ENCODE assay signal across 18 mouse cellular contexts in the genomic region with DNA sequence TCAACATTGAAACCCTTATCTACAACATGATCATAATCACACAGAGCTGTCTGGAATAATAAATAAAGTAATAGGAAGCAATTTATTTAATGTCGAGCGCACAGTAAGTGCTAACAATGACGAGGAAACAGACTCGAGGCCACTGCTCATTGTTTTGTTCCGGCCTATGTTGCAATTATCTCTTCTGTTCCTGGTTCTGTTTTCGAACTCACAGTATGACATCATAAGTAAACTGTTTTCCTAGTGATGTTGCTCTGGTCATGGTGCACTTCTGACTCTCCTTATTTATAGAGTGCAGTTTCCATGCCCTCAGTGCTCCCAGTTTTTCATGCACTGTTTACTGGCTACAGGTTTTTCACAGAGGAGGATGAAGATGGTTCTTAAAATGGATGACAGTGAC.
"Had no signal": no experiment of that assay in that cellular context is flagged by ENCODE, and none has a peak within 500 bp of the region (broad histone marks: within the 10 kb centered on the region; RNA-seq: fewer than 3 reads in every experiment).

No protein-coding gene starts in this region.

- H3K4me1 ChIP-seq: limb, embryonic 10.5 days; limb, embryonic 13.5 days; lung, embryonic 15.5 days; midbrain, embryonic 10.5 days; midbrain, embryonic 13.5 days had no signal

- ATAC-seq: inflammation-experienced regulatory T-cells, adult 6 months; intestine, embryonic 16.5 days; liver, postnatal 0 days; midbrain, embryonic 13.5 days had no signal

- DNase-seq: kidney, adult 18-20 months; kidney, adult 9 months; kidney, postnatal 14 days; kidney, postnatal 4 days; liver; liver, postnatal 0 days; lung, postnatal 14 days; thymus, adult 2 months; thymus, postnatal 14 days; thymus, postnatal 4 days had no signal

- H3K9me3 ChIP-seq: limb, embryonic 10.5 days; limb, embryonic 13.5 days; lung, embryonic 15.5 days; midbrain, embryonic 10.5 days; midbrain, embryonic 13.5 days had no signal

- H3K27ac ChIP-seq: limb, embryonic 10.5 days; limb, embryonic 13.5 days; liver, embryonic 14.5 days; lung, embryonic 15.5 days; midbrain, embryonic 10.5 days; midbrain, embryonic 13.5 days had no signal

- H3K4me2 ChIP-seq: limb, embryonic 13.5 days; lung, embryonic 15.5 days; midbrain, embryonic 13.5 days had no signal

- H3K4me3 ChIP-seq: limb, embryonic 10.5 days; limb, embryonic 13.5 days; lung, embryonic 15.5 days; midbrain, embryonic 10.5 days; midbrain, embryonic 13.5 days had no signal

- H3K36me3 ChIP-seq: limb, embryonic 10.5 days; limb, embryonic 13.5 days; lung, embryonic 15.5 days; midbrain, embryonic 10.5 days; midbrain, embryonic 13.5 days had no signal

- H3K27me3 ChIP-seq: limb, embryonic 13.5 days; lung, embryonic 15.5 days; midbrain, embryonic 13.5 days had no signal

- H3K9ac ChIP-seq: limb, embryonic 13.5 days; liver, embryonic 14.5 days; liver, postnatal 0 days; lung, embryonic 15.5 days; midbrain, embryonic 13.5 days had no signal
